Comparison of ENCODE assay signal across 29 mouse cellular contexts in the genomic region with DNA sequence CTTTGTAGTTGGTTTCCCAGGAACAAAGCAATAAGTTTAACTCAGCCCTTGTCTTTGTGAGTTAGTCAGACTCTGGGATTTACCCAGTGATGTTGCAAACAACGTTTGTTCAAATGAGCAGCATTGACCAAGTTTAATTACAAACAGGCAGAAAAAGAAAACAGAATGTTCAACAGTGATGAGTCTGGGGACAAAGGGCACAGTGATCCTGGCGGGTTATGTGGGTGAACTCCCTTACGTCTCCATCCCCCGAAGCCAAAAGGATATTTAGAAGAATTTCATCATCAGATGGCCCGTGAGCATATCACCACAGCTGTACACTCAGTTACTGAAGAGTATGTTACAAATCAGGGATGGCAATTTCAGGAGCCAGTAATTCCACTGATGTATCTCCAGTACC.
DNase-seq lines count a peak whose midpoint lies in the region; ATAC-seq and TF ChIP-seq lines count a peak whose summit lies in the region.
"Had no signal": no experiment of that assay in that cellular context is flagged by ENCODE, and none has a peak within 500 bp of the region (broad histone marks: within the 10 kb centered on the region; RNA-seq: fewer than 3 reads in every experiment).

No protein-coding gene starts in this region.

- peak; percentile 92 for ATAC-seq in liver, postnatal 0 days
- ATAC-seq in liver, embryonic 11.5 days (replicated peaks; ENCODE audit: low FRiP score), result no peak
- no peak for ATAC-seq in hindbrain, embryonic 13.5 days (ENCODE audit: low FRiP score)
- ATAC-seq: forebrain, embryonic 15.5 days; hindbrain, postnatal 0 days; inflammation-experienced regulatory T-cells, adult 6 months had no signal

- no peak for TF ChIP-seq CTCF in gastrocnemius, adult 2 months (IDR thresholded peaks at IDR 0.05)
- TF ChIP-seq CTCF in liver, postnatal 0 days (IDR thresholded peaks at IDR 0.05; ENCODE audit: low read depth), result no peak

- peak; percentile 73; the same call in 1 of the 2 replicates for TF ChIP-seq EP300 in liver, postnatal 0 days (IDR thresholded peaks at IDR 0.05; ENCODE audit: low read depth)

- H3K36me3 ChIP-seq in liver, postnatal 0 days (replicated peaks; ENCODE audit: insufficient read depth, low read length), result no peaks in the 10 kb centered on the region
- H3K36me3 ChIP-seq in liver, embryonic 11.5 days (ENCODE audit: control insufficient read depth, insufficient read depth, low read length), result no peaks in the 10 kb centered on the region
- no peaks in the 10 kb centered on the region for H3K36me3 ChIP-seq in hindbrain, embryonic 13.5 days
- H3K36me3 ChIP-seq: embryonic facial prominence, embryonic 10.5 days; embryonic facial prominence, embryonic 13.5 days; forebrain, embryonic 12.5 days; forebrain, embryonic 15.5 days; G1E; hindbrain, embryonic 10.5 days had no signal

- DNase-seq in gastrocnemius, adult 2 months, result peak; percentile 27
- no peak for DNase-seq in gastrocnemius, postnatal 14 days
- peak; percentile 47 for DNase-seq in kidney, adult 9 months
- DNase-seq in kidney, adult 11 months, result no peak
- peak; percentile 18 for DNase-seq in liver, postnatal 0 days
- no peak for DNase-seq in liver, embryonic 11.5 days (ENCODE audit: low spot score)
- DNase-seq: adrenal gland, adult 8-10 months; adrenal gland, postnatal 25 days; B cell, adult 2 months; cerebellum, adult 11-12 months; cerebellum, adult 8-10 months; cerebellum, postnatal 10 days; cerebellum, postnatal 36 days; embryo, embryonic 11 days; gastrocnemius, postnatal 25 days; heart, postnatal 36 days had no signal

- H3K4me3 ChIP-seq in gastrocnemius, adult 2 months, result no peak overlapping the region
- no peak overlapping the region for H3K4me3 ChIP-seq in liver, postnatal 0 days (ENCODE audit: low read depth, low read length)
- no peak overlapping the region for H3K4me3 ChIP-seq in liver, embryonic 11.5 days (ENCODE audit: low read depth, low read length)
- no peak overlapping the region for H3K4me3 ChIP-seq in hindbrain, embryonic 13.5 days
- H3K4me3 ChIP-seq: embryonic facial prominence, embryonic 10.5 days; embryonic facial prominence, embryonic 13.5 days; erythroblast, embryonic 14.5 days; forebrain, embryonic 12.5 days; forebrain, embryonic 15.5 days; hindbrain, embryonic 10.5 days had no signal

- no peak overlapping the region for H3K27ac ChIP-seq in gastrocnemius, adult 2 months
- peak overlapping the region; percentile 12; the same call in 1 of the 2 replicates for H3K27ac ChIP-seq in liver, postnatal 0 days (ENCODE audit: low read depth)
- no peak overlapping the region for H3K27ac ChIP-seq in liver, embryonic 11.5 days (ENCODE audit: low read depth, low read length)
- H3K27ac ChIP-seq in hindbrain, embryonic 13.5 days, result no peak overlapping the region
- H3K27ac ChIP-seq: embryonic facial prominence, embryonic 10.5 days; embryonic facial prominence, embryonic 13.5 days; forebrain, embryonic 12.5 days; forebrain, embryonic 15.5 days; hindbrain, embryonic 10.5 days; hindbrain, embryonic 14.5 days; hindbrain, postnatal 0 days had no signal

- intact Hi-C loops in gastrocnemius, adult 2 months (cut with DNase I), result no loop called here
- intact Hi-C loops in gastrocnemius, postnatal 14 days (cut with DNase I; ENCODE audit: low total_unique reads), result loop anchor here (10.0 kb wide), 1 partner anchor 85 kb away; a partner anchor contains a TSS

- H3K4me1 ChIP-seq in liver, postnatal 0 days (ENCODE audit: insufficient read depth), result no peaks in the 10 kb centered on the region; the same call in 1 of the 2 replicates
- no peaks in the 10 kb centered on the region for H3K4me1 ChIP-seq in liver, embryonic 11.5 days (replicated peaks; ENCODE audit: control insufficient read depth, insufficient read depth, low read length)
- H3K4me1 ChIP-seq in hindbrain, embryonic 13.5 days (replicated peaks), result no peaks in the 10 kb centered on the region
- H3K4me1 ChIP-seq: embryonic facial prominence, embryonic 10.5 days; embryonic facial prominence, embryonic 13.5 days; forebrain, embryonic 12.5 days; hindbrain, embryonic 10.5 days had no signal

- 59% methylated on average over 5 of the region's 5 CpGs for WGBS in liver, postnatal 0 days (ENCODE audit: insufficient replicate concordance)
- WGBS in liver, embryonic 11.5 days, result 78% methylated on average over 5 of the region's 5 CpGs
- 69% methylated on average over 5 of the region's 5 CpGs for WGBS in hindbrain, embryonic 13.5 days

- H3K27me3 ChIP-seq in liver, postnatal 0 days (ENCODE audit: insufficient read depth, low read length), result no peaks in the 10 kb centered on the region
- no peaks in the 10 kb centered on the region for H3K27me3 ChIP-seq in liver, embryonic 11.5 days (replicated peaks; ENCODE audit: control insufficient read depth, insufficient read depth, low read length)
- no peaks in the 10 kb centered on the region for H3K27me3 ChIP-seq in hindbrain, embryonic 13.5 days
- H3K27me3 ChIP-seq: CH12.LX; embryonic facial prominence, embryonic 13.5 days; forebrain, embryonic 12.5 days; forebrain, embryonic 15.5 days had no signal

- H3K4me2 ChIP-seq in liver, postnatal 0 days (ENCODE audit: low read depth, low read length), result no peak overlapping the region
- H3K4me2 ChIP-seq in liver, embryonic 11.5 days, result no peak overlapping the region
- no peak overlapping the region for H3K4me2 ChIP-seq in hindbrain, embryonic 13.5 days
- H3K4me2 ChIP-seq: embryonic facial prominence, embryonic 13.5 days; forebrain, embryonic 12.5 days; forebrain, embryonic 15.5 days; heart, embryonic 11.5 days; hindbrain, embryonic 14.5 days had no signal

- no peak overlapping the region for H3K9ac ChIP-seq in liver, postnatal 0 days (replicated peaks)
- no peak overlapping the region for H3K9ac ChIP-seq in liver, embryonic 11.5 days (ENCODE audit: low read depth, low read length)
- H3K9ac ChIP-seq in hindbrain, embryonic 13.5 days, result no peak overlapping the region
- H3K9ac ChIP-seq: embryonic facial prominence, embryonic 13.5 days; forebrain, embryonic 12.5 days; forebrain, embryonic 15.5 days; hindbrain, embryonic 14.5 days had no signal

- H3K9me3 ChIP-seq in liver, postnatal 0 days (ENCODE audit: low read length), result no peaks in the 10 kb centered on the region
- H3K9me3 ChIP-seq in liver, embryonic 11.5 days (ENCODE audit: control insufficient read depth, low read length), result no peaks in the 10 kb centered on the region
- no peaks in the 10 kb centered on the region for H3K9me3 ChIP-seq in hindbrain, embryonic 13.5 days
- H3K9me3 ChIP-seq: embryonic facial prominence, embryonic 10.5 days; embryonic facial prominence, embryonic 13.5 days; forebrain, embryonic 12.5 days; forebrain, embryonic 15.5 days; hindbrain, embryonic 10.5 days had no signal

Comparison
In these comparisons a context has a peak if more than half of its experiments do, and no peak if none do; other contexts are left out.
1. DNase-seq: peak in gastrocnemius, adult 2 months (single experiment), kidney, adult 9 months (single experiment) and liver, postnatal 0 days (single experiment); none in gastrocnemius, postnatal 14 days (single experiment), kidney, adult 11 months (single experiment) and liver, embryonic 11.5 days (single experiment).